Mouse (Mus musculus) frontal cortex, postnatal 10 days (tissue): Measurements from ENCODE around the gene D630003M21Rik.
A peak's percentile ranks its signal among the peaks of the same experiment; 100 is the strongest.

Experiments used
- DNase-seq, 2 experiments: peaks; one replicate each; pipeline ENCODE4 v3.0.0; 2022; ENCODE audit warnings: low spot score in 2 of 2, mixed read lengths in 1 of 2

Gene D630003M21Rik

DNA sequence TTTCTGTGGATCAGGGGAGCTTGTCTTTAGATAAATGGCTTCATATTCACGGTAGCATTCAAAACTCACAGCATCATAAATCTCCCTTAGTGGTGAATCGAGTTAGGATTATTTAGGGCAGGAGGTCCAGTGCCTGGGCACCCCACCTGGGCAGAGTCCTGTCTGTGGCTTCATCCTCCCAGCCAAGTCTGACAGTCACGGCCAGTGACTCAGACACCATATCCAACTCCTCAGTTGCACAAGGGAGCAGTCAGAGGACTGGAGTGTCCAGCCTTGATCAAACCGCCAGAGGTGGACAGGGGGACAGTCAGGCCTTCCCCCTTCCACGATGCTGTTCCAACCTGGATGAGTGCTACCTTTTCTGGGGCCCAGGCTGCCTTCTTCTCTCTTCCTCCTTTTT, 31.1 kb downstream of the D630003M21Rik start:
- no peak for DNase-seq

DNA sequence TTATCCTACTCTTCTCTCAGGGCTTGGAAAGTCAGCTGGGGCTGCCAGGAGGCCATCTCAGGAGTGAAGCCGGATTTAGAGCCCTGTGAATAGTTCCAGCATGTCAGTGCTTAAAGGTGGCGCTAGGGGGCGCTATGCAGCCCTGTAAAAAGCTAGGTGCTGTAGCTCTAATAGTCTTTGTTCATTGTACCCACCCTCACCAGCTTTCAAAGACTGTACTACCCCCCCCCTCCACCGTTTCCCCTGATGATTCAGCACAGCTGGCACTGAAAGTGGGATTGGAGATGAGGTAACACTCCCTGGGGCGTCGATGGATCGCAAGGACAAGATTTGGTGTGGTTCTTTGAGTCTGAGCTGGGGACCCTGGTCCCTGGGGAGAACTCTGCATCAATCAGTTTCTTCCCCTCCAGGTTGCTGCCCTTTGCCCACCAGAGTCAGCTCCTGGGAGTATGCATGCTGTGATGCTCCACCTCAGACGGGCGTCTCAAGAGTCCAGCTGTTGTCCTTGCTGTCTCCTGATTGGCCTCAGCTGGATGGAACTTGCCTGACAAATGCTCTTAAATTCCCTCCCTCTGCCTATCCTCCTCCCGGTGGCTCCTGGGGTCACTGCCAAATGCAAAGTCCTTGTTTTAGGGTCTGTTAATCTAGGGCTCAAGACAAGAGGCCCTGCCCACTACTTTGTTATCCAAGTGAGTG, 33.9 kb downstream of the D630003M21Rik start:
- peak in 1 of 2 experiments; percentile 47 for DNase-seq

DNA sequence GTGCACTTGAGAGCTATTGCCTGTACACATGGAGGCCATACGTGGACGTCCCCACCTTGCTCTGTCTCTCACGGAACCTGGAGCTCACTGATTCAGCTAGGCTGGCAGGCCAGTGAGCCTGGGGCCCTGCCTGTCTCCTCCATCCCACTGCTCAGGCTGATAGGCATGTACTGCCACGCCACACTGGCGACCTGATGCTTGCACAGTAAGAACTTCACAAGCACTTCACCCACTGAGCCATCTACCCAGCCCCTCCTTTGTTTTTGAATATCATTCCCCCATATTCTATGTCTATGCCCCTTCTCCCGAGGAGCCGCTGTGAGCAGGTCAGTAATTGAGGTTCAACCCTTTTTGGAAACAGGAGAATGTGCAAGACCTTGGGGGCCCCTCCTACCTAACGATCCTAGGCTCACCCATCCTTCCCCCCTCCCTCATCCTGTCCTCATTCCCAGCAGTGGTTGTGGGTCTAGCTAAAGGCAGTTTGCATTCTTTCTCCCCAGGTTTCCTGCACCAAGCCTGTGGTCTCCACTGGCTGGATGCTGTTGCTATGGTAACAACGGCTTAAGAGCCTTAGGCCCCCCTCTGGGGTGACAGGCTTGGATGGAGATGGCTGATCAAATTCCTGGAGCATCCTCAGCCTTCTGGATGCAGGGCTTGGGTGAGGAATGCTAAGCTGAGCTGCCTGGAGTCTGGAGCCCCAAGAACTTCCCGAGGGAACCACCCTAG, 35.2 kb downstream of the D630003M21Rik start:
- no peak for DNase-seq

DNA sequence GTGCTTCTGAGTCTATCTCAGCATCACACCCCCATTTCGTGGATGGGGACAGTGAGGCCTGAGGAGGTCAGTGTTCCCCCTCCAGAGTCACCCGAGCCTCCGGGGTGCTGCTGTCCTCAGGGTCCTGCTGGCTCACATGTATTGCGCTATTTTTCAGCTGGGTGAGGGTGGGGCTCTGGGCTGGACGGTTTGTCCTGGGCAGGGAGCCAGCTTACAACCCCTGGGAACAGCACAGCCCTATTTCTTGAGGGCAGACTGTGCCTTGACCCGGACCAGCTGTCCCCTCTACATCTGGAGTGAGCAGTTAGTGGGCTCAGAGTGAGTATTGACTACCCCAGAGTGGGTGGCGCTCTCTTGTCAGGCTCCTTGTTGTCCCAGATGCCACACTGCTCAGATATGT, 37.9 kb downstream of the D630003M21Rik start:
- DNase-seq, result no peak

DNA sequence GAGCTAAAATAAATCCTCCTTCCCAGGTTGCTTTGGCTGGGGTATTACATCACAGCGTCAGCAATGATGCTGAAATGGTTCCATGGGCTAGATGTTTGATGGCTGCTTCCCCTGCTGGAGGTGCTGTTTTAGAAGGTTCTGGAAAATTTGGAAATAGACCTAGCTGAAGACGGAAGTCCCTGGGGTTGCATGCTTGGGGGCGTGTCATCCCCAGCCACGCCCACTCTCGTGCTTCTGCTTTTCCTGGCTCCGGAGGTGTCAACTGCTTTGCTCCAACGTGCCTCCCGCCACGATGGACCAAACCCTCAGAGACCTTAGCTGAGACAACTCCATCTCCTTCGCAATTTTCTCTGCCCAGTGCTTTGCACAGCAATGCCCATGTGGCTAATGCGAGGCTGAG, 39.6 kb downstream of the D630003M21Rik start:
- DNase-seq, result no peak

DNA sequence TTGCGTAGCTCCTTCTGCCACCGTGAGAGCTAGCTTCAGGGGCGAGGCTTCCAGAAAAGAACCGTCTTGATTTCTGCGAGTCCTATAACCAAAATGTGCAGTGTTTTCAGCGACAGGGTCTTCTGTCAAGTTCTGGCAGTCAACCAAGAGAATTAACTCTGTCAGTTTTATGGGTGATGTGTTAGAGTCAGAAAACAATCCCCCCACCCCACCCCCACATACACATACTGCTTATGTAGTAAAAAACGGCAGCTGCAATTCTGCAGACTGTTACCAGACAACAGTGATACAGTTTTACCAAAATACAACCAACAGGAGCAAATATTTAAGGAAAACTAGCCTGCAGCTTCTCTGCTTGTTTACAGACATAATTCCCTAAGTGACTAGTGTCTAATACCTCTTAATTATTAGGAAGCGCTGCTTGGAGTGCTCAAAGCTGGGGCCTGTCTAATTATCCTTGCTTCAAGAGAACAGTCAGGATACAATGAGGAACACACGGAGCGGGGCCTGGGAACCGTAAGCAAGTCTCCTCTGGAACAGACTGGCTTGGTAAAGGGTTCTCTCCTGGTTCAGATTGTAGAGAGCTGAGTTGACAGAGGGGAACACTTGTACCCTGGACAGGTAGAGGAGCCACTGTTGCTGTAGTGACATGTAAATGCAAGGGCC, 42.7 kb downstream of the D630003M21Rik start:
- no peak for DNase-seq

DNA sequence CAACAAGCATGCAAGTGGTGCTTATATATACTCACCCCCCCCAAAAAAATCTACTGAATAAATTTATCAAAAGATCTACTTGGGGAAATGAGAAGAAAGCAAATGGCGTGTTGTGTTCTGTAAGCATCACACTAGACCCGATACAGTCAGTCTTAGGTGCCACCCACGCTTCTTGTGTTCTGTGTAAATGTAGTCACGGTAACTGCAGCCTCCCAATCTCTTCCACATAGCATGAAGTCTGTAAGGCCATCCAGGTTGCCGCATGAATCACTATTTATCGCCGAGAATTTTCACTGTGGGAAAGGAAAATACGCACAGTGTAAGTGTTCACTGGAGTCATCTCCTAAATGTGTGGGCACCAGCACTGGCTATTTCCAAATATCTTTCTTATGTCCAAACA, 45.8 kb downstream of the D630003M21Rik start:
- no peak for DNase-seq

DNA sequence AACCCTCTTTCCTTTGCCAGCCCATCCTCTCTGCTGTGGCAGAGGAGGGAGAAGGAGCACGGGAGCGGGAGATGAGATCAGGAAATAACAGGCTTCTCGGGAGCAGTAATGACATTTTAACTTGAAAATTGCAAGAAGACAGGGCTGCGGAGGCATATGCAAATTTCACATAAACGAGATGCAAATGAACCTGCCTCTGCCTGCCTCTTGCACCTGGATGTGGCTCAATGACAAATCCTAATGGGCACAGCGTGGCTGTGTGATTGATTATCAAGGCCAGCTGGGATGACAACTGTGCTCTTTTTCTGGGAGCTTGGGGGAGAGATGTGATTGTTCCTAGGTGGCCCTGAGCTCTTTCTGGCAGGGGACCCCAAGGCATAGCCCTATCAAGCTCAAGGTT, 47.1 kb downstream of the D630003M21Rik start:
- no peak for DNase-seq

DNA sequence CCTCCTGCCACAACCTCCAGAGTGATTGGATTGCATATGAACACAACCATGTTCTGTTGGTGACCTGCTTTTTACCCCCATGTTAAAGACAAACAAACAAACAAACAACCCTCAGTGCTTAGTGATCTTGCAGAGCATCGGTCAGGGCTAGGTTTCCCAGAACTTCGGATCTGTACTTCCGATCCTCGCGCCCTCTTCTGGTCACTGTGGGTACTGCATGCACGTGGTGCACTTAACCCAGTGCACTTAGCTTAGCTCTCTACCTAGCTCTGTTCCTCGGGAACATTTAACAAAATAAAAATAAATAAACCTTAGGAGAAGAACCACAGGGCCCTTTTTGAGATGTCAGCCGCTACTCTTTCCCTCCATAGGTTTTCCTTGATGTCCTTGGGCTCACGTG, 48.2 kb downstream of the D630003M21Rik start:
- peak in 1 of 2 experiments; percentile 65 for DNase-seq

DNA sequence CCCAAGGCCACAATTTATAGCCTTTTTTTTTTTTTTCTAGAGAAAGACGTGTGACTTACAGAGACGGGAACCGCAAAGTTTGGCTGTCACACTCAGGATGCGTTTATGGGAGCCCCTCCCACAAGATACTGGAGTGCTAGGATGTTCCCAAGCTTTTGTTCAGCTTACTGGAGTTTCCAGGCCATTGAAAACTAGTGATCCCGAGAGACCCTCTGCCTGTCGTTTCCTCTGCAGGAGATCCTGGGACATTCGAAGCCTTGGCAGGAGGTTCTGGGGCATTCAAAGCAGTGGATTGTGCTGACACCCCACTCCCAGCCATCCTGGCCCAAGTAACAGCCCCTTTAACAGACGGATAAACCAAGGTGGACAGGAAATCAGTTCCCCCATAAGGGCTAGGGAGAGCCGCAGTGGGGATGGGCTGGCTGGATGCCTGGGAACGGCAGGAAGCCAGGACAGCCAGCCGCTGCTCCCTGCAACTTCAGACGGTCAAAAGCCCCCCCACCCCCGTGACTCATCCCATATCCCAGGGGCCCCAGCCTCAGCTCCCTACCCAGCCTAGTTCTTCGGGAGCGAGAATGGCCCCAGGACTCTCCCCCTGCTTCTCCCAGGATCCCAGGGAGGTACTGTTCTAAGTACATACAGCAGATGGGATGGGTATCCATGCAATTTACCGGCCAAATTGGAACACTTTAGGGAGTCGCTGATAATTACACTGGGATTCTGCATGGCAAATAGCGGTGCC, 49.5 kb downstream of the D630003M21Rik start:
- no peak for DNase-seq

DNA sequence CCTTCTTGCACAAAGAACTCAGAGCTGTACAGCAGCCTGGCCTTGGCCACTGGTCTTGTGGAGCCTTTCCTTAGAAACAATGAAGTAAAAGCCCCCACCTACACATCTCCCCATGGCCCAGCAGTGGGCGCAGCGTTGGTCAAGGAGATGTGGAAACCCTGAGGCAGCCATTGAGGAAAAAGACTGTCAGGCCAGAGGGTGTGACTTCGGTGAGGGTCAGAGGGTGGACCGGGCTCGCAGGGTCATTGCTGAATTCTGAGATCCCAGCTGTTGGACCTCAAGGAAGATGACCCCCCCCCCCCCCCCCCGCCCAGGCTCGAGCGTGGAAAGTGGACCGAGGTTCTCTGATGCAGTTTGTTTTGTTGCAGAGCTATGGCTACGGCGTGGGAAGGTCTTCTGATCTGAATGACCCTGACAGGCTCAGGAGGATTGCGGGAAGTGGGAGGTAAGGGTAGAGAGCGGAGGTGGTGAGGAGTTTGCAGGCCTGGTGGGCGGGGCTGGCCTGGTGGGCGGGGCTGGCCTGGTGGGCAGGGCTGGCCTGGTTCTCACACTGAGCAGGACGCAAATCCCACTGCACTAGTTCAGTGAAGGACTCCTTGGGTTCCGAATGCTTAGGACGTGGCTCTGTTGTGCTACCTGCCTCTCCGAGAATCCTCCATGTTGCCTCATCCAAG, 50.2 kb downstream of the D630003M21Rik start:
- DNase-seq, result no peak

DNA sequence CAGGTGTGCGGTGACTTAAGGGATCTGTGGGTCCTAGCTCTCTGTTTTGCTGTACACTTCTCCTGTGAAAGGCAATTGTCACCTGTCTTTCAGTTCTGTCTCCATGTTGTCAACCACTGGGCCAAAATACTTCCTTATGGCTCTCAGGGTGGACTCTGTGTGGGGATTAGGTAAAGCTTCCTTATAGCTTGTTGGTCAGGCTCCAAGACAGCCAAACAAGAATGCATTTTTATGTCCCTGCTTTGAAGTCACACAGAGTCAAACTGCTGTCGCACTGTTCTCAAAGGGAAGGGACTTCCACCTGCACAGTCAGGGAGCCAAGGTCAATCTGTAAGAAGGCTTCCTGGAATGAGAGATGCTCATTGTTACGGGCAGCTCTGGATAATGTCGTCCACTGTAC, 50.9 kb downstream of the D630003M21Rik start:
- no peak for DNase-seq

DNA sequence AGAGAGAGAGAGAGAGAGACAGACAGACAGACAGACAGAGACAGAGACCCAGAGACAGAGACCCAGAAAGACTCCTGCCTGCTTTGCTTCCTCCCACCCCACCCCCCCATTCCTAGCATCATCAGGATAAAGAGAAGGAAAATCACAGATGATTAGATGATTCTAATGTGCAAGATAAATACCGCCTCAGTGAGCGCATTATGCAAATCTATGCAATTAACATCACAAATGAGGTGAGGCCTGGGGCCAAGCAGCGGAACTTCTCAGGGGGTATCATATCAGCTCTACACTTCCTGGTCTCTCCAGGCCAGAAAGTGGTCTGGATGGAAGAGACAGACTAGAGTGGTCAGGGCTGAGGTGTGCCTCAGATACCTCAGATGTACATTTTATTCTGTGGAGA, 51.4 kb downstream of the D630003M21Rik start:
- no peak for DNase-seq

DNA sequence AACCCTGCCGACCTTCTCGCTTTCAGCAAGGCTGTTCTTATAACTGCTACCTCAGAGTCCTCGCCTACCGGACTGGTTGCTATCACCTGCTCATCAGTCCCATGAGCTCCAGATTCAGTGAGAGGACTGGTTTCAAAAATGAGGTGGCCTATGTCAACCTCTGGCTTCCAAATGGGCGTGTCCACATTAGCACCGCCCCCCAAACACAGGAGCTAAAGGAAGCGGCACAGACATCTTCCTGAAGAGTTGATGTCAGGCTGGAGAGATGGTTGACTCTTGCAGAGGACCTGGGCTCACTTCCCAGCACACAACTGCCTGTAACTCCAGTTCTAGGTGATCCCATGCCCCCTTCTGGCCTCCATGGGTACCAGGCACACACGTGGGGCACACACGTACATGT, 52.3 kb downstream of the D630003M21Rik start:
- DNase-seq, result no peak

DNA sequence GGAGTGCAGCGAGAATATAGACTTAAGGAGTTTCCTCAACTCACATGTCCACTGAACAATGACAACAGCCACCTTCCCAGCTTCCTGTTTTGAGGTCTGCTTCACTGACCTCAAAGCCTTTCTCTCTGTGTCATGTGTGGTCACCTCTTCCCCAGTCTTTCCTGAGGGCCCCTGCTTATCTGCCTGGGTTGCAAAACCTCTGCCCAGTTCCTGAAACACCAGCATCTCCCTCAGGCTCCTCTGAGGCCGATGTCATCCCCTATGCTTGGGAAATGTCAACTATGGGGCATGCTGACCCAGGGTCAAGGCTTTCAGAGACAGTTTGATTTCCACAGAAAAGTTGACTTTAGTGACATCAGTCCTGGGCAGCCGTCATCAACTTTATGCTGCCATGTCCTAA, 53.6 kb downstream of the D630003M21Rik start:
- no peak for DNase-seq

DNA sequence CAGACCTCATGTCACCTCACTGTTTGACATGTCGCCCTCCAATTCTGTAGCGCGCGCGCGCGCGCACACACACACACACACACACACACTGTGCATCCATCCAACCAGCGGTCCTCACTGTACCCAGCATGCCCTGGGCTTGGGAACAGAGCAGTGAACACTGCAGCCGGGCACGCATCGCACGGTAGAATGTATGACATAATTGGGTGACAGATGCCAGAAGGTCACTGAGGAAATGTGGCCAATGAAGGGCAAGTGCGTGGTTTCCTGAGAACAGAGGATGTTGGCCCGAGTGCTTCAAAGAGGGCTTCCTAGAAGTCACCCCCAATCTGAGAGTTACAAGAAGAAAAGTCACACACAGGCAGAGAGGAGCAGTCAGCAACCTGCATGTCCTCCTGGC, 54.1 kb downstream of the D630003M21Rik start:
- no peak for DNase-seq

DNA sequence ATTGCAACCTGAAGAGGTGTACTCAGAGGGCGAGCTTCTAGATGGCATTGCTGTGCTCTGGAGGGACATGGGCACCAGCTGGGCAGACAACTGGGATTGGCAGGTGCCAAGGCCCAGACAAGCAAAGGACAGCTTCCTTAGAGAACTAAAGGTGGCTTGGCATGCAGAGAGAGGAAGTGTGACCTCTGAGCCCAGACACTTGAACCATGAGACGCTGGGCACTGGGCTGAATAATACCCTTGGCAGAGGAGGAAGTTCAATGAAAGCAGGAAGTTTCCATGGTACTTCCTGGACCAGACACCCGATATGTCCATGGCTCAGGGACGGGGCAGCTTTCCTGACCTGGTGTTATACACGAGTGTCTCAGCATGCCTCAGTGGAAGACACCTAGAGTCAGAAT, 54.6 kb downstream of the D630003M21Rik start:
- no peak for DNase-seq

DNA sequence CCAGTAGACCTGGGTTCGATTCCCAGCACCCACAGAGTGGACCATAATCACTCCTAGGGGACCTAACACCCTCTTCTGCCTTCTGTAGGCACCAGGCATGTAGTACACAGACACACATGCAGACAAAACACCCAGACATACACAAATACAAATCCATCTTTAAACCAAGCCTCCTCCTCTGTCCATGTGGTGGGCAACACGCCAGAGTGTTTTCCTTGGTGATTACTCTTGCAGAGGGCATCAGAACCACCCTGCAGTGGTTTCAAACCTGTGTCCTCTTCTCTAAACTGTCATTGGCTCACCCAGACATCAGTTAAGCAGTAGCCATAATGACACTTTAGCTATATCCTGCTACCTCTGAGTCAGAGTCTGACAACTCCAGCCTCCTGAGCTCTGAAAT, 58.6 kb downstream of the D630003M21Rik start:
- no peak for DNase-seq

DNA sequence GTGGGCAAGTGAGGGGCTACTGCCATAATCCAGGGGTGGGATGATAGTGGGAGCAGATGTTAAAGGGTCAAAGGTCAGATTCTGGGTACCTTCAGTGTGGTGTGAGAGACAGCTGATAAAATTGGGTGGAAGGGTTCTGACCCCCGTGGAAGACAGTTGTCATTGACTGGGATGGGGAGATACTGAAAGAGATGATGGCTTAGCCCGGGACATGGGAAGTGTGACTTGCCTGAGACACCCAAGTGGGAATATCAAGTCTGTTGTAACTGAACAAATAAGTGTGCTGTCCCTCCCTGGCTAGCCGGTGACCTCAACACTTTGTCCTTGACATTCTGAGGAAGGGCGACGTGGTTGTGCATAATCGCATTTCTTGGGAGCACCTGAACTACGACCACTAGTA, 59.3 kb downstream of the D630003M21Rik start:
- DNase-seq, result no peak

DNA sequence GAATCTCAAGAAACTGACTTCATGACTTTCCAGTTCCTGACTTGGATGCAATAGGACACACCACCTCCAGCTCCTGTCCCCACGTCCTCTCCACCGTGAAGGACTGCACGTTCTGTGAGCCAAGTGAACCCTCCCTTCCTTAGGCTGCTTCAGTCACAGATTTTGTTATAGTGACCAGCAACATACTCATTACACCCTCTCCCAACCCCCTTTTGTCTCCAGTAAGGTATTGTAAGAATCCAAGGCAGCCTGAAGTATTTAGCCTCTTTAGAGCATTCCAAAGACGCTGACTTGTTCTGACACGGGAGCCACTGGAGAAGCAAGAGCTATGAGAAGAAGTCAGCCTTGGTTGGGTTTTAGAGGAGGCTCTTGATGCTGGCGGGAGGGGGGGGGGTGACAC, 59.7 kb downstream of the D630003M21Rik start:
- no peak for DNase-seq

DNA sequence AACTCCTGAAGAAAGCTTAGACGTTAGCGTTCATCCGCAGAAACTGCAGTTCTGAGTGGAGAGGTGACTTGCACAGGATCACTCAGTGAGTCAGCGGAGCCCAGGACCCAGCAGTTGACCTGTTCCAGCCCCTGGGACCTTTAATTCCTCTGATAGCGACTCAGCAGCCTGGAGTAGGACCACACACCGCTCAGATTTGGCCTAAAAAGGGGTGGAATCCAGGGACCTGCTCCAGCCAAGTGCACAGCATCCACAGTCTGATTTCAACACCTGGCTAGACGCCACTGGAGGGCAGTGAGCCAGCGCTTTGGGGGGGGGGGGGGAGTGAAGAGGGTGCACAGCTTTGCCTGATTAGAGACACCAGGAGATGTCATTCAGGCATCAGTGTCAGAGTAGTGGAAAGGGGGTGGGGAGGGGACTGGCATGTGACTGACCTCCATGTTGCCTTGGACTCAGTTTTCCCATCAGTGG, 60.2 kb downstream of the D630003M21Rik start:
- DNase-seq, result no peak
